Mouse (Mus musculus): ENCODE results near the gene Trpv4. TPM values are rescaled to one million over a fixed set of nuclear protein-coding genes. Genes with fewer than 3 reads are reported as not detected.
A peak's percentile ranks its signal among the peaks of the same experiment; 100 is the strongest.

The Trpv4 gene
- polyA plus RNA-seq, 1 experiment from 2014 or later, result 1.1 TPM

DNA sequence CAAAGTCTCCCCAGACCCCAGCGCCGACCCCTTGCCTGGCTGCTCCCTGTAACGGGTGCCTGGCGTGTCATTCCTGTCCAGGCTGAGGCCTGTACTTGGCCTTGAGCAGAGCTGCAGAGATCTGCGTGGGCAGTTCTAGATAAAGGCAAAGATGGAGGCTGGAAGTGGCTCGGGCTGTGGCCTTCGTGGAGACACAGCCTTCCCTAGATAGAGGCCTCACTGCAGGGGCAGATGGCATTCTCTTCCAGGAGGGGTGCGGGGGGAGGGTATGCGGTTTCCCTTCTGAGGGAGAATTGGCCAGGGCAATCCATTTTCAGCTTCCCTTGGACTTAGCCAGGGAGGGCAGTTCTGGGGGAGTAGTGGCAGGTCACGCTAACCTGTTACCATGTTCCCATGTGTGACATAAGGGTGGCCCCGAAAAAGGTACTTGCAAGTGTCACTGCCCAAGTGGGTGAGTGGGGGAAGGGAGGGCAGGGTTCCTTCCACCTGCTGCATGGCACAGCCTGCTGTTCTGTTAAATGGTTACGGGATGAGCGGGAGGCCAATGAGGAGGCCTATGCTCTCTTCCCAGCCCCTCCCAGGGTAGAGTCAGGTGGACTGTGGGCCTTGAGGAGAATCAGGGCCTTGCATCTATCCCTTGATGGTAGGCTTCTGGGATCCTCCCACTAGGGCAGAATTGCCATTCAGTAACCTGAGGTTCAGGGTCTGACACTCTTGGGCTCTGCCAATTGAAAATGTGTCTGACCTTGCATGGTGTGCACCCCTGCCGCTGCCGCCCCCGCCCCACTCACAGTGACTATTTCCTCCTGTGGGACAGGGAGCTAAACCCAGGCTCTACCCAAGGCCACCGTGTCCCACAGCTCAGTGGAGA is 67.9 kb downstream of the Trpv4 start:
- 82% methylated on average over 17 of the region's 17 CpGs for WGBS
- Histone ChIP-seq H3K4me2 (ENCODE audit: low read depth, low read length) (no peak overlapping the region; the same call in 1 of the 2 replicates), H3K9me3 (replicated peaks; ENCODE audit: control insufficient read depth, low read length) (no peaks in the 10 kb centered on the region), H3K27ac (replicated peaks; ENCODE audit: low read depth, low read length) (no peak overlapping the region), H3K27me3 (ENCODE audit: control insufficient read depth, insufficient read depth, low read length) (no peaks in the 10 kb centered on the region), H3K9ac (replicated peaks; ENCODE audit: low read length) (no peak overlapping the region), H3K4me1 (ENCODE audit: control insufficient read depth, insufficient read depth, low read length) (peaks cover 41% of the 10 kb centered on the region), H3K4me3 (ENCODE audit: low read depth, low read length) (no peak overlapping the region), H3K36me3 (replicated peaks; ENCODE audit: control insufficient read depth, insufficient read depth, low read depth, low read length) (no peaks in the 10 kb centered on the region)
- DNase-seq (ENCODE audit: low spot score) (no peak), ATAC-seq (replicated peaks; ENCODE audit: insufficient number of reproducible peaks, low FRiP score, low TSS enrichment, low read depth) (no peak)

DNA sequence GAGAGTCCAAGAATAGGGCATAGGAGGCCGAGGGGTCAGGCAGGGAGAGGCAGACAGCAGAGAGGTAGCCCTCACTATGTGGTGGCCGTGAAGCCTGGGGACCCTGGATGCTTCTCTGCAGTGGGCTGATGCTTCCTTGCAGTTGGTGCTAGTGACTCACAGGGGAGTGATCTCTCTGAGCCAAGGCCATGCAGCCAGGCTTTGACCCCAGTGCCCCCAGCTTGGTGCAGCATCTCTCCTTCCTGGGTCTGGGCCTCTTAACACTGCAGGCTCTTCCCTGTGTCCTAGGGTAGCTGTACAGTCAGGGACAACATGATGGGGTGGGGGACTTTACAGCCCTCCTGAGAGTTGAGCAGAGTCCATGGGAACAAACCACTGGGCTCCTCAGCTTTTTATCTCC is 68.8 kb downstream of the Trpv4 start:
- Histone ChIP-seq H3K27ac (replicated peaks; ENCODE audit: low read depth, low read length) (no peak overlapping the region), H3K9ac (replicated peaks; ENCODE audit: low read length) (no peak overlapping the region), H3K9me3 (replicated peaks; ENCODE audit: control insufficient read depth, low read length) (no peaks in the 10 kb centered on the region), H3K4me1 (ENCODE audit: control insufficient read depth, insufficient read depth, low read length) (peaks cover 38% of the 10 kb centered on the region), H3K36me3 (replicated peaks; ENCODE audit: control insufficient read depth, insufficient read depth, low read depth, low read length) (no peaks in the 10 kb centered on the region), H3K4me3 (ENCODE audit: low read depth, low read length) (no peak overlapping the region), H3K4me2 (ENCODE audit: low read depth, low read length) (no peak overlapping the region), H3K27me3 (ENCODE audit: control insufficient read depth, insufficient read depth, low read length) (no peaks in the 10 kb centered on the region)
- ATAC-seq (replicated peaks; ENCODE audit: insufficient number of reproducible peaks, low FRiP score, low TSS enrichment, low read depth) (no peak), DNase-seq (ENCODE audit: low spot score) (no peak)
- 12% methylated on average over 2 of the region's 2 CpGs for WGBS

DNA sequence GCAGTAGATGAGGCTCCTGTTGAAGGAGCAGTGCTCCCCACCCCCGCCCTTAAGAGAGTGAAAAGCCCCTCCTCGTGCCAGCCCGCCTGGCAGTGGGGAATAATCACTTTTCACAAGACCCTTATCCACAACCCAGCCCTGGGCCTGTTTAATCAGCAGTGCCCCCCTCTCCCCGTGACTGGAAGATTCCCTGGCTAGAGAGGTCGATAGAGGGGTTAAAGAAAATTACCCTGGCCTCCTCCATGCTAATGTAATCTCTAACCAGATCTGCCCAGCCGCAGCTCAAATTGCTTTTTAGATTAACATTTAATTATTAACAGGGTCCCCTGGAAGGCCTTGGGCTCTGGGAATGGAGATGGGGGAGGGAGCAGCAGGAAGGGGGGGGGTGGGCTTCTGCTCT is 69.2 kb downstream of the Trpv4 start:
- no peaks in the 10 kb centered on the region for H3K36me3 ChIP-seq (replicated peaks; ENCODE audit: control insufficient read depth, insufficient read depth, low read depth, low read length)
- peak overlapping the region; percentile 13; the same call in 1 of the 2 replicates for H3K9ac ChIP-seq (replicated peaks; ENCODE audit: low read length)
- no peak overlapping the region for H3K4me2 ChIP-seq (ENCODE audit: low read depth, low read length)
- H3K4me3 ChIP-seq (ENCODE audit: low read depth, low read length), result no peak overlapping the region
- WGBS, result 24% methylated on average over 6 of the region's 6 CpGs
- DNase-seq (ENCODE audit: low spot score), result peak; percentile 56
- no peaks in the 10 kb centered on the region for H3K9me3 ChIP-seq (replicated peaks; ENCODE audit: control insufficient read depth, low read length)
- H3K4me1 ChIP-seq (ENCODE audit: control insufficient read depth, insufficient read depth, low read length), result peaks cover 38% of the 10 kb centered on the region
- 0 out of 2 replicates have a peak overlapping the region, but pooled peaks have one; percentile 20 for H3K27ac ChIP-seq (replicated peaks; ENCODE audit: low read depth, low read length)
- 0 out of 2 replicates have a peak, but pooled peaks have one; percentile 2 for ATAC-seq (replicated peaks; ENCODE audit: insufficient number of reproducible peaks, low FRiP score, low TSS enrichment, low read depth)
- H3K27me3 ChIP-seq (ENCODE audit: control insufficient read depth, insufficient read depth, low read length), result no peaks in the 10 kb centered on the region

DNA sequence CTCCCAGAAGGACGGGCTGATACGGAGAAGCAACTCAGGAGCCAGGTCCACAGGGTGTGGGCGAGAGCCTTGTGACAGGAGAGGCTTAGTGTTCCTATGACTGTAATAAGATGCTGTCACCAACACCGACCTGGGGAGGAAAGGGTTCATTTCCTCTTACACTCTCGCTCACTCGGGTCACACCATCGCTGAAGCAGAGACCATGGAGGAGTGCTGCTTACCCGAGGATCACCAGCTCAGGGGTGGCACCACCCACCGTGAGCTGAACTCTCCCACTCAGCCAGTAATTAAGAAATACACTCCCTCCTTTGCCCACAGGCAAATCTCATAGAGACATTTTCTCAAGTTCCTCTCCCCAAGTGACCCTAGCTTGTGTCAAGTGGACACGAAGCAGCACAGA is 69.8 kb downstream of the Trpv4 start:
- Histone ChIP-seq H3K27ac (replicated peaks; ENCODE audit: low read depth, low read length) (no peak overlapping the region), H3K36me3 (replicated peaks; ENCODE audit: control insufficient read depth, insufficient read depth, low read depth, low read length) (no peaks in the 10 kb centered on the region), H3K4me2 (ENCODE audit: low read depth, low read length) (no peak overlapping the region), H3K27me3 (ENCODE audit: control insufficient read depth, insufficient read depth, low read length) (no peaks in the 10 kb centered on the region), H3K9me3 (replicated peaks; ENCODE audit: control insufficient read depth, low read length) (no peaks in the 10 kb centered on the region), H3K9ac (replicated peaks; ENCODE audit: low read length) (no peak overlapping the region), H3K4me1 (ENCODE audit: control insufficient read depth, insufficient read depth, low read length) (peaks cover 38% of the 10 kb centered on the region), H3K4me3 (ENCODE audit: low read depth, low read length) (no peak overlapping the region)
- ATAC-seq (replicated peaks; ENCODE audit: insufficient number of reproducible peaks, low FRiP score, low TSS enrichment, low read depth), result no peak
- DNase-seq (ENCODE audit: low spot score), result no peak
- 36% methylated on average over 10 of the region's 10 CpGs for WGBS

DNA sequence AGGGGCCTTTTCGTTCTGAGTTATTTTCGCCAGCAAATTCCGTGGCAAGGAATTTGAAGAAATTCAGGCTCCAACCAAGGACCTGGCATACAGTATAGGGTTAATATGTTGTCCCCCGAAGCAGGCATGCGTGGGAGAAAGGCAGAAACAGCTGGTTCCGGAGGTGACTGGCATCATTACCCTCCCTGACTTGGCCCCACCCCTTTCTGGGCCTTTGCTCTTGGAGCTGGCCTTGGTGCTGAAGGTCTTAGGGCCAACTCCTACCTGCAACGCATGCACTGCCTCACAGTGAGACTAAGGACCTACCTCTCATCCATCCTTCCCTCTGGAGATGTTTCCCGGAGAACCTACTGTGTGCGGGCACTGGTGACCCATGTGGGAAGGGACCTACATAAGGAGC is 70.3 kb downstream of the Trpv4 start:
- WGBS, result 33% methylated on average over 9 of the region's 9 CpGs
- H3K9me3 ChIP-seq (replicated peaks; ENCODE audit: control insufficient read depth, low read length), result no peaks in the 10 kb centered on the region
- H3K4me2 ChIP-seq (ENCODE audit: low read depth, low read length), result no peak overlapping the region
- peak; percentile 92 for DNase-seq (ENCODE audit: low spot score)
- peaks cover 36% of the 10 kb centered on the region for H3K4me1 ChIP-seq (ENCODE audit: control insufficient read depth, insufficient read depth, low read length)
- no peak for ATAC-seq (replicated peaks; ENCODE audit: insufficient number of reproducible peaks, low FRiP score, low TSS enrichment, low read depth)
- no peaks in the 10 kb centered on the region for H3K27me3 ChIP-seq (ENCODE audit: control insufficient read depth, insufficient read depth, low read length)
- no peaks in the 10 kb centered on the region for H3K36me3 ChIP-seq (replicated peaks; ENCODE audit: control insufficient read depth, insufficient read depth, low read depth, low read length)
- H3K9ac ChIP-seq (replicated peaks; ENCODE audit: low read length), result no peak overlapping the region
- no peak overlapping the region for H3K27ac ChIP-seq (replicated peaks; ENCODE audit: low read depth, low read length)
- no peak overlapping the region for H3K4me3 ChIP-seq (ENCODE audit: low read depth, low read length)

DNA sequence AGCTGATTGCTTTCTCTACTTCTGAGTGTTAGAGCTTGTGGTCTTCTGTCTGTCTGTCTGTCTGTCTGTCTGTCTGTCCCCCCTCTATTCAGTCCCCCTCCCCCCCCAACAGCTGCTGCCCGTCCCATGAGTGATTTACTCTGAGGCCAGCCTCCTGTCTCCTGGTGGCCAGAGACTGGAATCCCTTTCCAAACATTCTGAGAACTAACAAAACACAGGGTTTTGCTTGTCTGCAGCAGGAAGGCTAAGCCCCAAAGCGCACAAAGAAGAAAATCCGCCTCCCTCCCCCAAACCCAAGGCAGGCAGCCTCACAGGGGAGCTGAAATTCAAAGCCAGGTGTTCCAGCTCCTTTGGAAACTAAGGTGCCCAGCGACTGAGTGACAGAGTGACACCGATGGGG is 72.5 kb downstream of the Trpv4 start:
- ATAC-seq (replicated peaks; ENCODE audit: insufficient number of reproducible peaks, low FRiP score, low TSS enrichment, low read depth) (no peak), DNase-seq (ENCODE audit: low spot score) (peak; percentile 52)
- no peaks in the 10 kb centered on the region for H3K9me3 ChIP-seq (replicated peaks; ENCODE audit: control insufficient read depth, low read length)
- no peaks in the 10 kb centered on the region for H3K27me3 ChIP-seq (ENCODE audit: control insufficient read depth, insufficient read depth, low read length)
- WGBS, result 10% methylated on average over 5 of the region's 5 CpGs
- no peak overlapping the region for H3K4me2 ChIP-seq (ENCODE audit: low read depth, low read length)
- no peak overlapping the region for H3K4me3 ChIP-seq (ENCODE audit: low read depth, low read length)
- peak overlapping the region; percentile 39 for H3K27ac ChIP-seq (replicated peaks; ENCODE audit: low read depth, low read length)
- peaks cover 32% of the 10 kb centered on the region for H3K4me1 ChIP-seq (ENCODE audit: control insufficient read depth, insufficient read depth, low read length)
- H3K9ac ChIP-seq (replicated peaks; ENCODE audit: low read length), result no peak overlapping the region; the same call in 1 of the 2 replicates
- no peaks in the 10 kb centered on the region for H3K36me3 ChIP-seq (replicated peaks; ENCODE audit: control insufficient read depth, insufficient read depth, low read depth, low read length)

DNA sequence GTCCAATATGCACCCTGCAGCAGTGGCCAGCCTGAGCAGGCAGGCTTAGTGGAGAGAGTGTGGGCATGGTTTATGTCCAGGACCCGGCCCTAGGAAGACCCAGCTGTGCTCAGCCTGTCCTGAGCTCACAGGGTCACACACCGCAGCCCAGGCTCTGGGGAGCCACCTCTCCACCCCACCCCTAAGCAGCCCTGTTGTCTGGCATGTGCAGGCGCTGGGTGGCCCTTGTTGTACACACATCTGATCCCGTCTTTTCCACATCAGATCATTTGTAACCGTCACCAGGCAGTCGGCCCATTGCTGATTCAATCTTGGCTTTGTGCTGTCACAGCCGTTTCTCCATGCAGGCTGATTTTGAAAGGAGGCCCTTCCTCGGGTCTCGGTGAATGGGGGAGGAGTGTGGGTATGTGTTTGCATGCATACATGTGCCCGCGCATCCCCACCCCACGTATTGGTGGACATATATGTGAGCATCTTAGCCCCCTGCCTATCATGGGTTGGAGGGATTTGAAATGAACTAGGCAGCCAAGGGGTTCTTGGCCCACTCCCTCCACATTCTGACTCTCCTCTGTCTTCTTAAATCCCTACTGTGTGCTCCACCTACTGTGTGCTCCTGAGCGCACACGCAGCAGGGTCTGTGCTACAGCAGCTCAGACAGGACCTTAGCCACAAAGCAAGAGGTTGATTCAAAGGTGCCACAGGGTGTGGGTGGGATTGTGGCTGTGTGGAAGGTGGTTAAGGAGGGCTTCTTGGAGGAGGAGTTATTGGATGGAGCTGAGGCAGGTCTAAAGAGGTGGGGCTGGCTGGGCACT is 73.7 kb downstream of the Trpv4 start:
- 51% methylated on average over 14 of the region's 14 CpGs for WGBS
- Histone ChIP-seq H3K4me1 (ENCODE audit: control insufficient read depth, insufficient read depth, low read length) (peaks cover 28% of the 10 kb centered on the region), H3K27ac (replicated peaks; ENCODE audit: low read depth, low read length) (no peak overlapping the region), H3K27me3 (ENCODE audit: control insufficient read depth, insufficient read depth, low read length) (no peaks in the 10 kb centered on the region), H3K9ac (replicated peaks; ENCODE audit: low read length) (no peak overlapping the region), H3K4me2 (ENCODE audit: low read depth, low read length) (no peak overlapping the region), H3K4me3 (ENCODE audit: low read depth, low read length) (no peak overlapping the region), H3K36me3 (replicated peaks; ENCODE audit: control insufficient read depth, insufficient read depth, low read depth, low read length) (no peaks in the 10 kb centered on the region), H3K9me3 (replicated peaks; ENCODE audit: control insufficient read depth, low read length) (no peaks in the 10 kb centered on the region)
- ATAC-seq (replicated peaks; ENCODE audit: insufficient number of reproducible peaks, low FRiP score, low TSS enrichment, low read depth), result no peak; the same call in 1 of the 2 replicates
- no peak for DNase-seq (ENCODE audit: low spot score)

All from embryonic facial prominence, embryonic 11.5 days (tissue).